Mouse (Mus musculus) lung, adult 2 months (tissue): ENCODE data around the gene Defb13. TPM values are rescaled to one million over a fixed set of nuclear protein-coding genes. Genes with fewer than 3 reads are reported as not detected.

Experiments used
- DNase-seq: peaks from one replicate; pipeline ENCODE4 v3.0.0; 2022
- H3K4me1 ChIP-seq: fragments of 200-500 bp; 2 replicates; pipeline ENCODE4 v1.6.1; 2011; ENCODE audit warnings: low read length; ENCODE audit not compliant: control insufficient read depth, insufficient read depth
- H3K4me3 ChIP-seq: fragments of 200-500 bp; replicated peaks from 2 replicates; pipeline ENCODE3; 2011; ENCODE audit warnings: low read depth, mild to moderate bottlenecking, control low read depth, low read length; ENCODE audit errors: extremely low read depth
- CTCF ChIP-seq: fragments of 200-500 bp; IDR thresholded peaks from 2 replicates; pipeline ENCODE4 v1.5.1; 2011; ENCODE audit warnings: mild to moderate bottlenecking, low read length, control low read depth; ENCODE audit not compliant: insufficient read depth
- POLR2A ChIP-seq: fragments of 200-500 bp; IDR thresholded peaks from 2 replicates; pipeline ENCODE4 v1.6.1; 2011; ENCODE audit warnings: low read depth, mild to moderate bottlenecking, control low read depth, low read length, borderline replicate concordance; ENCODE audit errors: extremely low read depth
- WGBS: fragments of 180-500 bp; shearing (Covaris S2); methylation state at CpG from one replicate; pipeline ENCODE4 v1.1.7; 2018; 5-methylcytosine and 5-hydroxymethylcytosine counted together
- polyA plus RNA-seq: library from polyadenylated mRNA; depleted of rRNA; stranded (reverse); fragments of >200 nt; gene quantifications from 2 replicates; pipeline ENCODE4 v1.2.3, GENCODE M21; 2012; rRNA removed

The Defb13 gene
- polyA plus RNA-seq, 1 experiment = not detected

DNA sequence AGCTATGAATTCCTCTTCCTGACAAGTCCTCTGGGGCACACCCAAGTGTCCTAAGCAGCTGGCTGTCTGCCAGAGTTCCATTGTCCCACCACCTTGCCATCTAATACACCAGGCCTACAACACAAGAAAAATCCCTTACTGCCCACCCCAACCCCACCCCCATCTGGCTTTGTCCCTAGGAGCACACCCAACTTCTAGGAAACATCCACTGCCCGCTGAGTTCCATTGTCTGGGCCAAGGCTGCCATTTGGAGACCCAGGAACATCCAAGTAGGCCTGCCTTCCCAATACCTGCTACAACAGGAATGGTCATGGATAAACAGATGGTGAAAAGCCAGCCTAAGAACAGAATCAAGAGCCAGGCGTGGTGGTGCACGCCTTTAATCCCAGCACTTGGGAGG, 9.8 kb downstream of the Defb13 start:
- WGBS = 75% methylated on average over 3 of the region's 3 CpGs
- no peak overlapping the region for H3K4me3 ChIP-seq
- no peak for DNase-seq
- no peak for TF ChIP-seq POLR2A
- TF ChIP-seq CTCF = no peak
- no peaks in the 10 kb centered on the region for H3K4me1 ChIP-seq

DNA sequence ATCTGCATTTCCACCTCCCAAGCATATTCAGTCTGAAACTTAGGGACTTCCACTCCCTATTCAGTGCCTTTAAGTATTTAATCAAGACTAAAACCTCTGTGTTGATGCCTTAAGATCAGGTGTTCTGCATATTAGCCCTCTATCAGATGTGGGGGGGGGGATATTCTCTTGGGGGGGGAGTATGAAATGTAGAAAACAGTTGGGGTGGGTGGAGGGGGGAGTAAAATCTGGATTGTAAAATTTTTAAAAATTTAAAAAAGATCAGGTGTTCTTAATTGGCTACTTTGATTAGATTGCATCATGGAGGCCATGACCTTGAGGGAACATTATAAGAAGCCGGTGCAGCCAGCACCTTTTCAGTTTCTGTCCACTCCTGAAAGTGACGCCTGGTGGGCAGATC, 11.9 kb downstream of the Defb13 start, which contains the start of gene Fam90a1a:
Gene Fam90a1a (plus strand): TSS at position 301 of the 400 bp plus-strand sequence.
- WGBS = 83% methylated on average over 2 of the region's 2 CpGs
- H3K4me3 ChIP-seq = no peak within 1 kb of the TSS
- no peak for TF ChIP-seq POLR2A
- no peaks in the 10 kb centered on the region for H3K4me1 ChIP-seq
- DNase-seq = no peak

DNA sequence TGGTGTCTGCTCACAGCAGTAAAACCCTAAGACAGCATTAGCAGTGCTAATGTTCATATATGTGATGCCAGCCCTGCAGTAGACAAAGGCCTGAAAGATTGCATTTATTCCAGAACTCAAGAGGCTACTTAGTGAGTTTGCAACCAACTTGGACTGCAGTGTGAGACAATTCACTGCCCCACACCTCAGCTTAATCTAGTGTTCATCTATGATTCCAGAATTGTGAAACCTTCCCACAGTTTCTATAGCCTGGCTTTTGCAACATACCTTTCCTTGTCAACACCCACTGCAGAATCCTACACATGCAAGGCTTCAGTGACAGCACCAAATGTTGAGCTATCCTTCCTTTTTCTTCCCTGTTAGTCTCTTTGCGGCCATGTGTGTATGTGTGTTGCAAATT, 20.1 kb downstream of the Defb13 start:
- WGBS = 68% methylated on average over 1 of the region's 1 CpGs
- no peak for DNase-seq
- Histone ChIP-seq H3K4me3 (no peak overlapping the region), H3K4me1 (no peaks in the 10 kb centered on the region)
- TF ChIP-seq CTCF (no peak), POLR2A (no peak)

DNA sequence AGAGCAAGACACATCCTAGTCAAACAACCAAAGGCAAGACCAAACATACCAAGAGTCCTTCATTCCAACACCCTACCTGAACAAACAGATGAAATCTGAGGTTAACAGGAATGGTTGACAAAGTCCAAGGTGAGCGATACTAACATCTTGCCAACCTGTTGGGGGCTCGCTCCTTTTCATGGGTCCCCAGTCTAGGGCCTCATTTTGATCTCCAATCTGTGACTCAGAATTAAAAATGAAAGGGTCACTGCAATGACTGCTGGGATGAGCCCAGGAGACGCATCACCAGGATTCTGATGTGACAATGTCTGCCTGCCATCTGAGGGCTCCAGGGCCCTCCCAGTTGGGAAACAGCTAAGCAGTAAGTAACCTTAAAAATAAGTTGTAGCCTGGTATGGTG, 22.9 kb downstream of the Defb13 start, which contains the start of gene Ccdc70:
Gene Ccdc70 (plus strand): TSS at position 301 of the 400 bp plus-strand sequence.
- TF ChIP-seq POLR2A (no peak), CTCF (no peak)

DNA sequence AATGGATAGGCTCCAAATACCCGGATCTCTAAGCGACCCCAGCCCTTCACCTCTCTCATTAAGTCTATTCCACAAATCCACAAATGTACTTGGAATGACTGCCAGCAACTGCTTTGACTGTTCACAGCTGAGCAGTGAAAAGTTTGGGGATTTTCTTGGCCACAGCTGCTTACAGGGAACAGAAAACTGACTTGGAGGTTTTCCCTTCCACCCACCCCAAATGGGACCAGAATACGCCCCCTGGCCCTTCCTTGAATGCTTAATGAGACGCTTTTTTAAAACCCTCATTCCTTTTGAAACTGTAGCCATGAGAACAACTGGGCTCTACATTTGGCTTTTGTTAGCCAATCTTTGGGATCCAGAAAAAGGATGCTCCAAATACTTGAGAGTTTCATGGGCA, 31.6 kb downstream of the Defb13 start:
- TF ChIP-seq CTCF (no peak), POLR2A (no peak)
- no peak for DNase-seq
- 57% methylated on average over 4 of the region's 4 CpGs for WGBS

More for the DNA sequence above, 22.9 kb downstream of the Defb13 start, which contains the start of gene Ccdc70:
- Histone ChIP-seq H3K4me3 (no peak within 1 kb of the TSS), H3K4me1 (no peaks in the 10 kb centered on the region)
- DNase-seq = no peak
- WGBS = 77% methylated on average over 3 of the region's 3 CpGs

DNA sequence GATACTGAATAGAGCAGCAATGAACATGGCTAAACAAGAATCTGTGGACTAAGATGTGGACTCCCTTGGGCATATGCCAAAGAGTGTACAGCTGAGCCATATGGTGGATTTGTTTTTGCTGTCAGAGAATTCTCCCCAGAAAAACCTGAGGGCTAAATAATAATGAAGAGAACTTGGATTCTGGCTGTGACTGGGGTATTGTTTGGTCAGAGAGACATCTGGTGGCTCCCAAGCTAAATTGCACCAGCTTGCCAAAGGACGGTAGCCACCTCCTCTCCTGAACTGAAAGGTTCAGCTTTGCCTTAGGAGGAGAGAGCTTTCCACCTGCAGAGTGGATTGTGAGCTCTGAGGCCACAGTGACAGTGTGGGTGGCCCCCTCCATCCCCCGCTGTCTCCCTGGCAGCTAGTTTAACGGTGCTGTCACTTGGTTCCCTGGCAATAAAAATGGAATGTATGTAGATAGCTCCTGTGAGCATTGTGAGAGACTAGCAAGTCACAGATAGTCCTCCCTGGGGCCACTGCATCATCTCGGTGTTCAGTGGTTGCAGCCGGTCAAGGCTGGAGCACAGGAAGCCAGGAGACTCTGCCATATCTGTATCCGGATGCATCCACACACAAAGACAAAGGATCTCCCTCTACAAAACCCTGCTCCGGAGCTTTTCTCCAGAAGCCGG, 35.2 kb downstream of the Defb13 start:
- 64% methylated on average over 8 of the region's 8 CpGs for WGBS
- Histone ChIP-seq H3K4me1 (no peaks in the 10 kb centered on the region), H3K4me3 (no peak overlapping the region)
- DNase-seq = no peak
- no peak for TF ChIP-seq POLR2A
- no peak for TF ChIP-seq CTCF

More for the DNA sequence above, 31.6 kb downstream of the Defb13 start:
- H3K4me3 ChIP-seq = no peak overlapping the region
- H3K4me1 ChIP-seq = no peaks in the 10 kb centered on the region

DNA sequence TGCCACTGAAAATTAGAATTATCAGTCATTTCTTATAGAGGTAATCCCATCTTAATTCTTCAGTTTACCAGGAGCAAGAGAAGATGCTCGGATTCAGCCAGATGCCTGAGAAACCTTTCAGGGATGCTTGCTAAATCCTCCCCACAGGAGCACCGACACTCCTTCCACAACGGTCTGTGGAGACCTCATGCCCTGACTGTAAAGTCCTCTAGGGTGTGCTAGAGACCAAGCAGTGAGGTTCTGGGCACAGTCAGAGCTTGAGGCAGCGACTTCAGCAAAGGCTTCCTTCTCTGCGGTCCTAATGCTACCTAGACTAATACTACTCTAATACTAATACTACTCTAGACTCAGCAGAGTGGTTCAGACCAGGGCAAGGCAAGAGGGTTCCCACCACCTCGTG, 45.6 kb downstream of the Defb13 start:
- no peaks in the 10 kb centered on the region for H3K4me1 ChIP-seq
- H3K4me3 ChIP-seq = no peak overlapping the region
- 14% methylated on average over 6 of the region's 6 CpGs for WGBS
- TF ChIP-seq CTCF = peak; percentile 74
- no peak for TF ChIP-seq POLR2A
- DNase-seq = no peak

DNA sequence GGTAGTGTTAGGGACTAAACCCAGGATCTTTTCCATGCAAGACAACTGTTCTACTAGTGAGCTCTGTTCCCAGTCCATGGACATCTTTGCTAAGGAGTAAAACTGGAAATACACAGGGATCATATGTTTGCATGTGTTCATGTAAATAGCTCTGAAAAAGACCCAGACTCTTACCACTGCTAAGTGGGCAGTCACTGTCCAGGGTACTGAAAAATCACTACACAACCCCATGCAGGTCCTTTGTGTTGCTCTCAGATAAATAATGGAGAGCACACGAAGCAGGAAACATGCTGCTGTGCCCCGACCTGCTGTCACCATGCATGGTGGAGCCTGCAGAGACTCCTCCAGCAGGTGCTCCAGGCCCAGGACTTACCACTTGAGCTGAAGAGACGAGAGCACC, 48.6 kb downstream of the Defb13 start:
- no peak overlapping the region for H3K4me3 ChIP-seq
- WGBS = 41% methylated on average over 3 of the region's 3 CpGs
- DNase-seq = no peak
- TF ChIP-seq CTCF (no peak), POLR2A (no peak)
- H3K4me1 ChIP-seq = no peaks in the 10 kb centered on the region

Other genes starting within 250 kb of the Defb13 start
- gene AY761184, start 243.1 kb upstream of the Defb13 start, polyA plus RNA-seq = not detected in 2 replicates
- 0.45 TPM in 1 of 2 replicates, not detected in the other for gene Defa24, start 212.3 kb upstream of the Defb13 start, polyA plus RNA-seq
- gene Defb50, start 123.2 kb upstream of the Defb13 start, polyA plus RNA-seq = not detected in 2 replicates
- gene Defb2, start 106.8 kb upstream of the Defb13 start, polyA plus RNA-seq = not detected in 2 replicates
- gene Defb10, start 87.9 kb upstream of the Defb13 start, polyA plus RNA-seq = not detected in 2 replicates
- not detected in 2 replicates for gene Defb9, start 61.3 kb upstream of the Defb13 start, polyA plus RNA-seq
- gene Defb11, start 40.4 kb upstream of the Defb13 start, polyA plus RNA-seq = not detected in 2 replicates
- not detected in 2 replicates for gene Defb15, start 14.1 kb upstream of the Defb13 start, polyA plus RNA-seq
- gene Defb35, start 8.4 kb upstream of the Defb13 start, polyA plus RNA-seq = not detected in 2 replicates
- not detected in 2 replicates for gene Fam90a1a, start 12.0 kb downstream of the Defb13 start, polyA plus RNA-seq
- gene Ccdc70, start 23.0 kb downstream of the Defb13 start, polyA plus RNA-seq = not detected in 2 replicates
- 20.0 and 21.5 TPM in 2 replicates for gene Atp7b, start 113.5 kb downstream of the Defb13 start, polyA plus RNA-seq
- gene Alg11, start 114.0 kb downstream of the Defb13 start, polyA plus RNA-seq = 3.8 and 5.7 TPM in 2 replicates
- 2.7 and 4.2 TPM in 2 replicates for gene Nek5, start 178.3 kb downstream of the Defb13 start, polyA plus RNA-seq
- 0.88 and 1.5 TPM in 2 replicates for gene Nek3, start 219.7 kb downstream of the Defb13 start, polyA plus RNA-seq
- gene Ckap2, start 239.1 kb downstream of the Defb13 start, polyA plus RNA-seq = 0.20 and 1.3 TPM in 2 replicates
- 10.1 and 14.6 TPM in 2 replicates for gene Vps36, start 246.0 kb downstream of the Defb13 start, polyA plus RNA-seq